Mouse (Mus musculus) hindbrain, postnatal 0 days (tissue): ENCODE data around the gene Ptprd. TPM values are rescaled to one million over a fixed set of nuclear protein-coding genes. Genes with fewer than 3 reads are reported as not detected.

Source experiments
- ATAC-seq: fragments of 200-750 bp; cut with Nextera tagmentation; 2 replicates; pipeline ENCODE4 v1.8.0; 2017; ENCODE audit warnings: mild to moderate bottlenecking, moderate TSS enrichment, moderate library complexity
- DNase-seq: peaks from one replicate; pipeline ENCODE4 v3.0.0-alpha.2; 2015; ENCODE audit warnings: low spot score
- H3K27ac ChIP-seq: fragments of 300-500 bp; sonication (generic); 2 replicates; pipeline ENCODE4 v1.5.1; 2014; ENCODE audit warnings: mild to moderate bottlenecking
- H3K27me3 ChIP-seq: fragments of 300-500 bp; sonication (generic); 2 replicates; pipeline ENCODE4 v1.6.1; 2014; ENCODE audit warnings: low read length, mixed read lengths; ENCODE audit not compliant: insufficient read depth
- H3K36me3 ChIP-seq: fragments of 300-500 bp; sonication (generic); 2 replicates; pipeline ENCODE4 v1.6.1; 2014; ENCODE audit warnings: low read length, mixed read lengths; ENCODE audit not compliant: insufficient read depth
- H3K4me1 ChIP-seq: fragments of 300-500 bp; sonication (generic); 2 replicates; pipeline ENCODE4 v1.6.1; 2014; ENCODE audit warnings: antibody characterized with exemption, low read length, mixed read lengths; ENCODE audit not compliant: insufficient read depth
- H3K4me2 ChIP-seq: fragments of 300-500 bp; sonication (generic); 2 replicates; pipeline ENCODE4 v1.6.1; 2014; ENCODE audit warnings: low read depth, mild to moderate bottlenecking, low read length, moderate library complexity, mixed read lengths
- H3K4me3 ChIP-seq: fragments of 300-500 bp; sonication (generic); 2 replicates; pipeline ENCODE4 v1.5.1; 2014; ENCODE audit warnings: low read length
- H3K9ac ChIP-seq: fragments of 300-500 bp; sonication (generic); replicated peaks from 2 replicates; pipeline ENCODE4 v1.6.1; 2014; ENCODE audit warnings: mild to moderate bottlenecking, low read length, moderate library complexity, mixed read lengths
- H3K9me3 ChIP-seq: fragments of 300-500 bp; sonication (generic); 2 replicates; pipeline ENCODE4 v1.6.1; 2016; ENCODE audit warnings: low read length, mixed read lengths
- CTCF ChIP-seq: IDR thresholded peaks from 2 replicates; pipeline ENCODE4 v1.5.1; 2016; ENCODE audit warnings: antibody characterized with exemption, control low read depth, low read depth
- WGBS: fragments of 180-500 bp; shearing (Covaris S2); extraction: QIAGEN DNeasy Blood & Tissue Kit; methylation state at CpG from one replicate; pipeline ENCODE4 v1.1.7; 2014; 5-methylcytosine and 5-hydroxymethylcytosine counted together
- polyA plus RNA-seq: library from polyadenylated mRNA; unstranded; fragments of >200 nt; fragmentation: Nextera tagmentation; extraction: Ambion mirVana; gene quantifications from 2 replicates; pipeline ENCODE4 v1.2.1, GENCODE M21; 2015
- total RNA-seq: library from RNA; depleted of rRNA; stranded (reverse); fragments of >200 nt; gene quantifications from 2 replicates; pipeline ENCODE4 v1.2.3, GENCODE M21; 2014

The Ptprd gene
- total and polyA plus RNA-seq, 2 experiments from 2014 or later, result 56.3 to 96.0 TPM

- H3K36me3 ChIP-seq, result no peaks in the 10 kb centered on the region
- H3K9me3 ChIP-seq, result no peaks in the 10 kb centered on the region
- 91% methylated on average over 1 of the region's 1 CpGs for WGBS
- no peak for TF ChIP-seq CTCF
- no peak overlapping the region for H3K4me3 ChIP-seq
- ATAC-seq (no peak), DNase-seq (no peak)
- no peaks in the 10 kb centered on the region for H3K27me3 ChIP-seq
- no peak overlapping the region for H3K27ac ChIP-seq
- H3K9ac ChIP-seq, result no peak overlapping the region
- no peak overlapping the region for H3K4me2 ChIP-seq
- H3K4me1 ChIP-seq, result no peaks in the 10 kb centered on the region
Observed at GRCm38 (mm10) chr4:76215141-76215540, 1996.6 kb downstream of the Ptprd start.

GRCm38 (mm10) chr4:76199321-76199720 is 2012.4 kb downstream of the Ptprd start:
- peak; percentile 43 for DNase-seq
- H3K4me1 ChIP-seq, result no peaks in the 10 kb centered on the region
- no peaks in the 10 kb centered on the region for H3K9me3 ChIP-seq
- no peaks in the 10 kb centered on the region for H3K36me3 ChIP-seq
- H3K4me2 ChIP-seq, result no peak overlapping the region
- H3K27ac ChIP-seq, result no peak overlapping the region
- H3K27me3 ChIP-seq, result no peaks in the 10 kb centered on the region
- 31% methylated on average over 1 of the region's 1 CpGs for WGBS
- no peak for ATAC-seq
- H3K4me3 ChIP-seq, result no peak overlapping the region
- H3K9ac ChIP-seq, result no peak overlapping the region
- TF ChIP-seq CTCF, result no peak

GRCm38 (mm10) chr4:76194762-76195161 is 2017.0 kb downstream of the Ptprd start:
- TF ChIP-seq CTCF, result no peak
- H3K27me3 ChIP-seq, result no peaks in the 10 kb centered on the region
- H3K4me1 ChIP-seq, result no peaks in the 10 kb centered on the region
- ATAC-seq (no peak), DNase-seq (no peak)
- no peak overlapping the region for H3K9ac ChIP-seq
- H3K9me3 ChIP-seq, result no peaks in the 10 kb centered on the region
- no peaks in the 10 kb centered on the region for H3K36me3 ChIP-seq
- WGBS, result 95% methylated on average over 3 of the region's 3 CpGs
- H3K4me3 ChIP-seq, result no peak overlapping the region
- H3K4me2 ChIP-seq, result no peak overlapping the region
- no peak overlapping the region for H3K27ac ChIP-seq

GRCm38 (mm10) chr4:76193496-76193895 is 2018.3 kb downstream of the Ptprd start:
- Histone ChIP-seq H3K4me2 (no peak overlapping the region), H3K4me1 (no peaks in the 10 kb centered on the region), H3K27me3 (no peaks in the 10 kb centered on the region), H3K36me3 (no peaks in the 10 kb centered on the region), H3K9ac (no peak overlapping the region), H3K27ac (no peak overlapping the region), H3K9me3 (no peaks in the 10 kb centered on the region), H3K4me3 (no peak overlapping the region)
- no peak for ATAC-seq
- WGBS, result 62% methylated on average over 3 of the region's 3 CpGs
- no peak for DNase-seq
- TF ChIP-seq CTCF, result no peak

- 100% methylated on average over 1 of the region's 1 CpGs for WGBS
Observed at GRCm38 (mm10) chr4:76192031-76192430, 2019.7 kb downstream of the Ptprd start.

GRCm38 (mm10) chr4:76190788-76191187 is 2021.0 kb downstream of the Ptprd start:
- TF ChIP-seq CTCF, result no peak
- no peak overlapping the region for H3K4me2 ChIP-seq
- DNase-seq, result no peak
- no peak overlapping the region for H3K9ac ChIP-seq
- H3K27me3 ChIP-seq, result no peaks in the 10 kb centered on the region
- no peak overlapping the region for H3K27ac ChIP-seq
- no peaks in the 10 kb centered on the region for H3K36me3 ChIP-seq
- no peak overlapping the region for H3K4me3 ChIP-seq
- ATAC-seq, result no peak
- H3K4me1 ChIP-seq, result no peaks in the 10 kb centered on the region
- H3K9me3 ChIP-seq, result no peaks in the 10 kb centered on the region
- 10% methylated on average over 1 of the region's 1 CpGs for WGBS

More at GRCm38 (mm10) chr4:76192031-76192430, 2019.7 kb downstream of the Ptprd start:
- no peak for DNase-seq
- Histone ChIP-seq H3K27me3 (no peaks in the 10 kb centered on the region), H3K9ac (no peak overlapping the region), H3K36me3 (no peaks in the 10 kb centered on the region), H3K4me2 (no peak overlapping the region), H3K27ac (no peak overlapping the region), H3K9me3 (no peaks in the 10 kb centered on the region), H3K4me1 (no peaks in the 10 kb centered on the region), H3K4me3 (no peak overlapping the region)
- no peak for ATAC-seq
- TF ChIP-seq CTCF, result no peak

- no peak overlapping the region for H3K4me2 ChIP-seq
- no peaks in the 10 kb centered on the region for H3K27me3 ChIP-seq
- no peaks in the 10 kb centered on the region for H3K9me3 ChIP-seq
- no peak overlapping the region for H3K27ac ChIP-seq
- H3K9ac ChIP-seq, result no peak overlapping the region
- no peaks in the 10 kb centered on the region for H3K36me3 ChIP-seq
- H3K4me1 ChIP-seq, result no peaks in the 10 kb centered on the region
- DNase-seq (no peak), ATAC-seq (no peak)
- no peak for TF ChIP-seq CTCF
- WGBS, result 74% methylated on average over 3 of the region's 3 CpGs
- H3K4me3 ChIP-seq, result no peak overlapping the region
Observed at GRCm38 (mm10) chr4:76183095-76183494, 2028.7 kb downstream of the Ptprd start.
